Mouse (Mus musculus) limb, embryonic 13.5 days (tissue): ENCODE data around the gene Siglecg. TPM values are rescaled to one million over a fixed set of nuclear protein-coding genes. Genes with fewer than 3 reads are reported as not detected.

ENCODE experiments used
- ATAC-seq: fragments of 200-750 bp; cut with Nextera tagmentation; 2 replicates; pipeline ENCODE4 v1.8.0; 2017; ENCODE audit warnings: low read depth, moderate number of reproducible peaks, moderate TSS enrichment; ENCODE audit not compliant: low FRiP score
- H3K27ac ChIP-seq: fragments of 300-500 bp; sonication (generic); 2 replicates; pipeline ENCODE4 v1.5.1; 2015; ENCODE audit warnings: inconsistent platforms, mild to moderate bottlenecking, moderate library complexity
- H3K27me3 ChIP-seq: fragments of 300-500 bp; sonication (generic); 2 replicates; pipeline ENCODE4 v1.6.1; 2015; ENCODE audit warnings: mild to moderate bottlenecking, inconsistent platforms
- H3K36me3 ChIP-seq: fragments of 300-500 bp; sonication (generic); 2 replicates; pipeline ENCODE4 v1.6.1; 2015; ENCODE audit warnings: inconsistent platforms, mild to moderate bottlenecking, moderate library complexity
- H3K4me1 ChIP-seq: fragments of 300-500 bp; sonication (generic); 2 replicates; pipeline ENCODE4 v1.6.1; 2015; ENCODE audit warnings: inconsistent platforms
- H3K4me2 ChIP-seq: fragments of 300-500 bp; sonication (generic); replicated peaks from 2 replicates; pipeline ENCODE4 v1.6.1; 2015; ENCODE audit warnings: inconsistent platforms, mild to moderate bottlenecking, moderate library complexity
- H3K4me3 ChIP-seq: fragments of 300-500 bp; sonication (generic); 2 replicates; pipeline ENCODE4 v1.5.1; 2015; ENCODE audit warnings: moderate library complexity, mild to moderate bottlenecking, inconsistent platforms
- H3K9ac ChIP-seq: fragments of 300-500 bp; sonication (generic); 2 replicates; pipeline ENCODE4 v1.6.1; 2015; ENCODE audit warnings: mild to moderate bottlenecking, inconsistent platforms
- H3K9me3 ChIP-seq: fragments of 300-500 bp; sonication (generic); 2 replicates; pipeline ENCODE4 v1.6.1; 2016; ENCODE audit warnings: inconsistent platforms
- WGBS: fragments of 180-500 bp; shearing (Covaris S2); methylation state at CpG from one replicate; pipeline ENCODE4 v1.1.7; 2015; 5-methylcytosine and 5-hydroxymethylcytosine counted together
- microRNA-seq: library from miRNA; unstranded; fragments of <30 nt; microRNA quantifications from one replicate; pipeline ENCODE4, GENCODE M21; 2016
- polyA plus RNA-seq: library from polyadenylated mRNA; unstranded; fragments of >200 nt; fragmentation: Nextera tagmentation; extraction: Ambion mirVana; gene quantifications from 2 replicates; pipeline ENCODE4 v1.2.1, GENCODE M21; 2015

Siglecg gene
- polyA plus RNA-seq, 1 experiment from 2014 or later, result 0.06 TPM

DNA sequence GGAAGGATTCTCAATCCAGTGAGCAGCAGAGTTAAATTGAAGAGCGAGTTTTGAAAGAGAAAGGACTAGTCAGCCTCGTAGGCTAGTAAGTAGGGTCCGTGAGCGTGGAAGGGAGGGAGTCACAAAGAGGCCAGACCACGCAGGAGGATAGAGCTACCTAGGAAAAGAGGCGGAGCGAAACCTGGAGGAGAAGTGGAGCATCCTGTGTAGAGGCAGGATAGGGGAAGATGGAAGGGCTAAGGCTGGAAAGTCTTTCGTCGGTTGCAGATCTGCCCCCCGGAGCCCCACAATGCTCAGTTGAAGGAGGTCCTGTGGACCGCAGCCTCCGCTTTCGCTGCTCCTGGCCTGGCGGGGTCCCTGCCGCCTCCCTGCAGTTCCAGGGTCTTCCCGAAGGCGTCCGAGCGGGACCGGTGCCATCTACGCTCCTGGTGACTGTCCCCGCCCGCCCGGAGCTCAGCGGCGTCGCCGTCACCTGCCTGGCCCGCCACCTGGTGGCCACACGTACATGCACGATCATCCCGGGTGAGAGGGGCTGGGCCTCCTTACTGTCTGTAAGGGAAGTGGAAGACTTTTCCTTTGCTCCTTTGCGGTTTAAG lies 58.2 kb downstream of the Siglecg start:
- peak; percentile 68 for ATAC-seq
- no peaks in the 10 kb centered on the region for H3K9me3 ChIP-seq
- H3K9ac ChIP-seq, result peak overlapping the region; percentile 63
- H3K4me3 ChIP-seq, result peak overlapping the region; percentile 51
- H3K27me3 ChIP-seq, result peaks cover 40% of the 10 kb centered on the region
- H3K4me2 ChIP-seq, result peak overlapping the region; percentile 82
- under 1% methylated on average over 33 of the region's 33 CpGs for WGBS
- no peaks in the 10 kb centered on the region for H3K36me3 ChIP-seq
- peaks cover 8% of the 10 kb centered on the region for H3K4me1 ChIP-seq
- H3K27ac ChIP-seq, result peak overlapping the region; percentile 33; the same call in 1 of the 2 replicates

Small RNA genes lying within 50 kb of the gene (microRNA-seq; reads per million reads assigned to microRNA genes)
- gene Mir7051, result not detected

Other genes starting within 250 kb of the Siglecg start
- 16.7 TPM in 2 replicates for gene Zfp715, start 94.9 kb upstream of the Siglecg start, polyA plus RNA-seq
- 0.22 and 0.23 TPM in 2 replicates for gene Siglecf, start 56.9 kb upstream of the Siglecg start, polyA plus RNA-seq
- gene Lim2, start 19.5 kb downstream of the Siglecg start, polyA plus RNA-seq, result not detected in 2 replicates
- gene Nkg7, start 28.9 kb downstream of the Siglecg start, polyA plus RNA-seq, result 0.89 and 1.1 TPM in 2 replicates
- gene Cldnd2, start 32.6 kb downstream of the Siglecg start, polyA plus RNA-seq, result not detected in 2 replicates
- gene Etfb, start 35.9 kb downstream of the Siglecg start, polyA plus RNA-seq, result 272 and 301 TPM in 2 replicates
- gene Gm45233, start 35.9 kb downstream of the Siglecg start, polyA plus RNA-seq, result not detected in 2 replicates
- 3.9 and 4.8 TPM in 2 replicates for gene Vsig10l, start 54.9 kb downstream of the Siglecg start, polyA plus RNA-seq
- 1.8 and 2.0 TPM in 2 replicates for gene Iglon5, start 81.9 kb downstream of the Siglecg start, polyA plus RNA-seq
- gene 4931406B18Rik, start 97.7 kb downstream of the Siglecg start, polyA plus RNA-seq, result not detected in 2 replicates
- gene Cd33, start 136.2 kb downstream of the Siglecg start, polyA plus RNA-seq, result 1.2 and 1.5 TPM in 2 replicates
- gene Zfp658, start 154.1 kb downstream of the Siglecg start, polyA plus RNA-seq, result 4.8 and 4.9 TPM in 2 replicates
- 14.4 and 15.4 TPM in 2 replicates for gene Zfp719, start 171.4 kb downstream of the Siglecg start, polyA plus RNA-seq
- 0.27 and 0.33 TPM in 2 replicates for gene Zfp819, start 199.0 kb downstream of the Siglecg start, polyA plus RNA-seq
- gene Ceacam18, start 226.5 kb downstream of the Siglecg start, polyA plus RNA-seq, result not detected in 2 replicates